Mouse (Mus musculus): ENCODE measurements at regions not wholly inside any gene's neighbourhood (a gene's known extent, or its start where the extent isn't known, plus 50 kb on each side); places are given as distances from the start of the nearest gene placed in this dataset.

GRCm38 (mm10) chr11:37666925-37667324, 431.2 kb upstream of the Tenm2 start:
- no peak overlapping the region for H3K4me2 ChIP-seq (replicated peaks; ENCODE audit: low read depth, low read length, severe bottlenecking)
- ATAC-seq (ENCODE audit: low FRiP score, low read depth) = no peak
- no peak overlapping the region for H3K9ac ChIP-seq (ENCODE audit: low read depth, low read length, severe bottlenecking)
- no peaks in the 10 kb centered on the region for H3K36me3 ChIP-seq (ENCODE audit: control insufficient read depth, insufficient read depth, low read length)
- no peak overlapping the region for H3K27ac ChIP-seq (replicated peaks; ENCODE audit: low read depth, low read length)
- H3K4me3 ChIP-seq (replicated peaks; ENCODE audit: low read length) = no peak overlapping the region
- no peak for TF ChIP-seq POLR2A (IDR thresholded peaks at IDR 0.05; ENCODE audit: borderline replicate concordance, extremely low read depth, insufficient read depth, insufficient read length)
- 65% methylated on average over 1 of the region's 1 CpGs for WGBS
- peaks cover 3% of the 10 kb centered on the region; the same call in 1 of the 2 replicates for H3K4me1 ChIP-seq (ENCODE audit: control insufficient read depth, insufficient read depth, low read length)
- H3K27me3 ChIP-seq (ENCODE audit: control insufficient read depth, insufficient read depth, low read length) = no peaks in the 10 kb centered on the region
- DNase-seq (ENCODE audit: low spot score) = no peak
- no peaks in the 10 kb centered on the region for H3K9me3 ChIP-seq (ENCODE audit: control insufficient read depth, low read length)

- no peak overlapping the region for H3K4me3 ChIP-seq (replicated peaks; ENCODE audit: low read length)
- H3K4me1 ChIP-seq (ENCODE audit: control insufficient read depth, insufficient read depth, low read length) = no peaks in the 10 kb centered on the region
- WGBS = 87% methylated on average over 11 of the region's 11 CpGs
- no peak overlapping the region for H3K27ac ChIP-seq (replicated peaks; ENCODE audit: low read depth, low read length)
- DNase-seq (ENCODE audit: low spot score) (no peak), ATAC-seq (ENCODE audit: low FRiP score, low read depth) (no peak)
- TF ChIP-seq POLR2A (IDR thresholded peaks at IDR 0.05; ENCODE audit: borderline replicate concordance, extremely low read depth, insufficient read depth, insufficient read length) = no peak
- no peak overlapping the region for H3K9ac ChIP-seq (ENCODE audit: low read depth, low read length, severe bottlenecking)
- H3K27me3 ChIP-seq (ENCODE audit: control insufficient read depth, insufficient read depth, low read length) = no peaks in the 10 kb centered on the region
- H3K4me2 ChIP-seq (replicated peaks; ENCODE audit: low read depth, low read length, severe bottlenecking) = no peak overlapping the region
- no peaks in the 10 kb centered on the region for H3K9me3 ChIP-seq (ENCODE audit: control insufficient read depth, low read length)
- no peaks in the 10 kb centered on the region for H3K36me3 ChIP-seq (ENCODE audit: control insufficient read depth, insufficient read depth, low read length)
Observed at GRCm38 (mm10) chr11:37650095-37650494, 414.3 kb upstream of the Tenm2 start.

- Histone ChIP-seq H3K9me3 (ENCODE audit: control insufficient read depth, low read length) (no peaks in the 10 kb centered on the region), H3K27ac (replicated peaks; ENCODE audit: low read depth, low read length) (no peak overlapping the region), H3K4me1 (ENCODE audit: control insufficient read depth, insufficient read depth, low read length) (no peaks in the 10 kb centered on the region), H3K27me3 (ENCODE audit: control insufficient read depth, insufficient read depth, low read length) (no peaks in the 10 kb centered on the region), H3K4me2 (replicated peaks; ENCODE audit: low read depth, low read length, severe bottlenecking) (no peak overlapping the region), H3K36me3 (ENCODE audit: control insufficient read depth, insufficient read depth, low read length) (no peaks in the 10 kb centered on the region), H3K9ac (ENCODE audit: low read depth, low read length, severe bottlenecking) (no peak overlapping the region), H3K4me3 (replicated peaks; ENCODE audit: low read length) (no peak overlapping the region)
- WGBS = 71% methylated on average over 2 of the region's 2 CpGs
- no peak for DNase-seq (ENCODE audit: low spot score)
- ATAC-seq (ENCODE audit: low FRiP score, low read depth) = no peak
- TF ChIP-seq POLR2A (IDR thresholded peaks at IDR 0.05; ENCODE audit: borderline replicate concordance, extremely low read depth, insufficient read depth, insufficient read length) = no peak
Observed at GRCm38 (mm10) chr11:37623290-37623689, 387.5 kb upstream of the Tenm2 start.

- no peak overlapping the region for H3K27ac ChIP-seq (replicated peaks; ENCODE audit: low read depth, low read length)
- H3K36me3 ChIP-seq (ENCODE audit: control insufficient read depth, insufficient read depth, low read length) = no peaks in the 10 kb centered on the region
- no peaks in the 10 kb centered on the region for H3K27me3 ChIP-seq (ENCODE audit: control insufficient read depth, insufficient read depth, low read length)
- H3K9ac ChIP-seq (ENCODE audit: low read depth, low read length, severe bottlenecking) = no peak overlapping the region
- ATAC-seq (ENCODE audit: low FRiP score, low read depth) (no peak), DNase-seq (ENCODE audit: low spot score) (no peak)
- TF ChIP-seq POLR2A (IDR thresholded peaks at IDR 0.05; ENCODE audit: borderline replicate concordance, extremely low read depth, insufficient read depth, insufficient read length) = no peak
- WGBS = 62% methylated on average over 1 of the region's 1 CpGs
- H3K9me3 ChIP-seq (ENCODE audit: control insufficient read depth, low read length) = no peaks in the 10 kb centered on the region
- H3K4me3 ChIP-seq (replicated peaks; ENCODE audit: low read length) = no peak overlapping the region
- H3K4me1 ChIP-seq (ENCODE audit: control insufficient read depth, insufficient read depth, low read length) = no peaks in the 10 kb centered on the region
- H3K4me2 ChIP-seq (replicated peaks; ENCODE audit: low read depth, low read length, severe bottlenecking) = no peak overlapping the region
Observed at GRCm38 (mm10) chr11:37600533-37600932, 364.8 kb upstream of the Tenm2 start.

- no peak overlapping the region for H3K4me3 ChIP-seq (replicated peaks; ENCODE audit: low read length)
- no peaks in the 10 kb centered on the region for H3K27me3 ChIP-seq (ENCODE audit: control insufficient read depth, insufficient read depth, low read length)
- H3K36me3 ChIP-seq (ENCODE audit: control insufficient read depth, insufficient read depth, low read length) = no peaks in the 10 kb centered on the region
- H3K27ac ChIP-seq (replicated peaks; ENCODE audit: low read depth, low read length) = no peak overlapping the region
- DNase-seq (ENCODE audit: low spot score) = no peak
- TF ChIP-seq POLR2A (IDR thresholded peaks at IDR 0.05; ENCODE audit: borderline replicate concordance, extremely low read depth, insufficient read depth, insufficient read length) = no peak
- H3K4me1 ChIP-seq (ENCODE audit: control insufficient read depth, insufficient read depth, low read length) = no peaks in the 10 kb centered on the region
- H3K9ac ChIP-seq (ENCODE audit: low read depth, low read length, severe bottlenecking) = no peak overlapping the region
- H3K4me2 ChIP-seq (replicated peaks; ENCODE audit: low read depth, low read length, severe bottlenecking) = no peak overlapping the region
- no peaks in the 10 kb centered on the region for H3K9me3 ChIP-seq (ENCODE audit: control insufficient read depth, low read length)
- 92% methylated on average over 2 of the region's 2 CpGs for WGBS
- no peak for ATAC-seq (ENCODE audit: low FRiP score, low read depth)
Observed at GRCm38 (mm10) chr11:37582236-37582635, 346.5 kb upstream of the Tenm2 start.

- no peak overlapping the region for H3K4me2 ChIP-seq (replicated peaks; ENCODE audit: low read depth, low read length, severe bottlenecking)
- no peaks in the 10 kb centered on the region for H3K36me3 ChIP-seq (ENCODE audit: control insufficient read depth, insufficient read depth, low read length)
- H3K27ac ChIP-seq (replicated peaks; ENCODE audit: low read depth, low read length) = no peak overlapping the region
- no peak for TF ChIP-seq POLR2A (IDR thresholded peaks at IDR 0.05; ENCODE audit: borderline replicate concordance, extremely low read depth, insufficient read depth, insufficient read length)
- ATAC-seq (ENCODE audit: low FRiP score, low read depth) (no peak), DNase-seq (ENCODE audit: low spot score) (no peak)
- no peak overlapping the region for H3K9ac ChIP-seq (ENCODE audit: low read depth, low read length, severe bottlenecking)
- H3K4me1 ChIP-seq (ENCODE audit: control insufficient read depth, insufficient read depth, low read length) = peaks cover 2% of the 10 kb centered on the region; the same call in 1 of the 2 replicates
- H3K27me3 ChIP-seq (ENCODE audit: control insufficient read depth, insufficient read depth, low read length) = no peaks in the 10 kb centered on the region
- no peak overlapping the region for H3K4me3 ChIP-seq (replicated peaks; ENCODE audit: low read length)
- no peaks in the 10 kb centered on the region for H3K9me3 ChIP-seq (ENCODE audit: control insufficient read depth, low read length)
- WGBS = 59% methylated on average over 2 of the region's 2 CpGs
Observed at GRCm38 (mm10) chr11:37533624-37534023, 297.9 kb upstream of the Tenm2 start.
